Mouse (Mus musculus) NIH3T3 (cell line): ENCODE results near the gene Olfr70.
A peak's percentile ranks its signal among the peaks of the same experiment; 100 is the strongest.

Experiments used
- DNase-seq: peaks from one replicate; pipeline ENCODE4 v3.0.0-alpha.2; 2012; ENCODE audit warnings: low read depth

The Olfr70 gene

GRCm38 (mm10) chr4:43700707-43701106 is at the start of gene Olfr70:
TSS of gene Olfr70 (minus strand) at chr4:43700807.
- DNase-seq, result no peak

- DNase-seq, result peak; percentile 77
Observed at GRCm38 (mm10) chr4:43745187-43745586, 44.6 kb upstream of the Olfr70 start.

GRCm38 (mm10) chr4:43743099-43743498 is 42.5 kb upstream of the Olfr70 start:
- peak; percentile 72 for DNase-seq

GRCm38 (mm10) chr4:43742637-43743036 is 42.0 kb upstream of the Olfr70 start:
- DNase-seq, result no peak

- DNase-seq, result no peak
Observed at GRCm38 (mm10) chr4:43741526-43741925, 40.9 kb upstream of the Olfr70 start.

- DNase-seq, result no peak
Observed at GRCm38 (mm10) chr4:43738989-43739674, 38.5 kb upstream of the Olfr70 start.

- no peak for DNase-seq
Observed at GRCm38 (mm10) chr4:43737144-43737543, 36.5 kb upstream of the Olfr70 start.

- no peak for DNase-seq
Observed at GRCm38 (mm10) chr4:43733186-43733585, 32.6 kb upstream of the Olfr70 start.

- no peak for DNase-seq
Observed at GRCm38 (mm10) chr4:43732171-43732570, 31.6 kb upstream of the Olfr70 start.

GRCm38 (mm10) chr4:43730750-43731297 is 30.2 kb upstream of the Olfr70 start:
- DNase-seq, result no peak

GRCm38 (mm10) chr4:43729794-43730550 is 29.4 kb upstream of the Olfr70 start, which contains the start of gene Spaar:
TSS of gene Spaar (plus strand) at chr4:43730034.
- DNase-seq, result no peak

GRCm38 (mm10) chr4:43729126-43729525 is 28.5 kb upstream of the Olfr70 start:
- peak; percentile 43 for DNase-seq

GRCm38 (mm10) chr4:43728576-43728954 is 28.0 kb upstream of the Olfr70 start:
- DNase-seq, result peak; percentile 72

- DNase-seq, result no peak
Observed at GRCm38 (mm10) chr4:43727718-43728575, 27.3 kb upstream of the Olfr70 start.

GRCm38 (mm10) chr4:43726995-43727394 is 26.4 kb upstream of the Olfr70 start, which contains the start of gene Hrct1:
TSS of gene Hrct1 (plus strand) at chr4:43727188.
- peak; percentile 92 for DNase-seq

- DNase-seq, result no peak
Observed at GRCm38 (mm10) chr4:43726228-43726993, 25.8 kb upstream of the Olfr70 start.

GRCm38 (mm10) chr4:43724764-43725163 is 24.2 kb upstream of the Olfr70 start:
- peak; percentile 83 for DNase-seq

GRCm38 (mm10) chr4:43722191-43722590 is 21.6 kb upstream of the Olfr70 start:
- no peak for DNase-seq

GRCm38 (mm10) chr4:43720491-43721228 is 20.1 kb upstream of the Olfr70 start:
- DNase-seq, result no peak

GRCm38 (mm10) chr4:43713652-43714219 is 13.1 kb upstream of the Olfr70 start:
- peak; percentile 81 for DNase-seq
